In genomic region chr17:48407154-48407553, GRCm38 (mm10) we compare ENCODE assay signal across 9 mouse cellular contexts. TPM values are rescaled to one million over a fixed set of nuclear protein-coding genes. Genes with fewer than 3 reads are reported as not detected.
DNase-seq lines count a peak whose midpoint lies in the region; ATAC-seq lines count a peak whose summit lies in the region.
"Had no signal": no experiment of that assay in that cellular context is flagged by ENCODE, and none has a peak within 500 bp of the region (broad histone marks: within the 10 kb centered on the region; RNA-seq: fewer than 3 reads in every experiment).

No protein-coding gene starts in this region.

- H3K4me1 ChIP-seq in embryonic facial prominence, embryonic 14.5 days (ENCODE audit: control insufficient read depth, insufficient read depth, low read length) = peaks cover 20% of the 10 kb centered on the region
- peaks cover 49% of the 10 kb centered on the region for H3K4me1 ChIP-seq in liver, embryonic 16.5 days (ENCODE audit: control insufficient read depth, low read depth, low read length)

- no peak overlapping the region for H3K4me3 ChIP-seq in embryonic facial prominence, embryonic 14.5 days (ENCODE audit: low read depth, low read length)
- H3K4me3 ChIP-seq in liver, embryonic 16.5 days (ENCODE audit: low read depth, low read length) = peak overlapping the region; percentile 97

- no peak for ATAC-seq in embryonic facial prominence, embryonic 14.5 days (ENCODE audit: low read depth)
- ATAC-seq in liver, embryonic 16.5 days (ENCODE audit: low read depth) = no peak
- ATAC-seq in CD4-positive, CD25-positive, alpha-beta regulatory T cell, adult 4 months = no peak
- ATAC-seq: activated CD4-positive, CD25-positive, alpha-beta regulatory T cell, adult 4 months had no signal

- peak overlapping the region; percentile 74 for H3K4me2 ChIP-seq in embryonic facial prominence, embryonic 14.5 days (ENCODE audit: low read depth, low read length)
- peak overlapping the region; percentile 71 for H3K4me2 ChIP-seq in liver, embryonic 16.5 days (ENCODE audit: low read depth, low read length)

- peak; percentile 28 to 39 for DNase-seq in cerebellum, adult 18-20 months
- no peak for DNase-seq in cerebellum, postnatal 4 days (ENCODE audit: low spot score in 2 of 2)
- DNase-seq in left cerebral cortex, adult 11 months (ENCODE audit: low spot score) = peak; percentile 13
- DNase-seq in left cerebral cortex, adult 9 months (ENCODE audit: low spot score in 2 of 2) = no peak
- no peak for DNase-seq in embryonic facial prominence, embryonic 14.5 days (ENCODE audit: low spot score)
- DNase-seq in kidney, adult 8-10 months = no peak

- no peaks in the 10 kb centered on the region for H3K36me3 ChIP-seq in embryonic facial prominence, embryonic 14.5 days (ENCODE audit: control insufficient read depth, insufficient read depth, low read length)
- H3K36me3 ChIP-seq in liver, embryonic 16.5 days (ENCODE audit: control insufficient read depth, insufficient read depth) = peaks cover 5% of the 10 kb centered on the region; the same call in 1 of the 2 replicates

- no peak overlapping the region for H3K9ac ChIP-seq in embryonic facial prominence, embryonic 14.5 days (ENCODE audit: low read depth, low read length)
- peak overlapping the region; percentile 99; the same call in 1 of the 2 replicates for H3K9ac ChIP-seq in liver, embryonic 16.5 days (ENCODE audit: low read depth, low read length)

- H3K9me3 ChIP-seq in embryonic facial prominence, embryonic 14.5 days (ENCODE audit: control insufficient read depth, low read length) = no peaks in the 10 kb centered on the region
- no peaks in the 10 kb centered on the region for H3K9me3 ChIP-seq in liver, embryonic 16.5 days (replicated peaks; ENCODE audit: control insufficient read depth, low read length)

- 95% methylated on average over 4 of the region's 4 CpGs for WGBS in embryonic facial prominence, embryonic 14.5 days
- WGBS in liver, embryonic 16.5 days (ENCODE audit: insufficient replicate concordance) = 26% methylated on average over 4 of the region's 4 CpGs

- H3K27me3 ChIP-seq in embryonic facial prominence, embryonic 14.5 days (replicated peaks; ENCODE audit: control insufficient read depth, insufficient read depth, low read length) = no peaks in the 10 kb centered on the region
- H3K27me3 ChIP-seq in liver, embryonic 16.5 days (ENCODE audit: control insufficient read depth, insufficient read depth, low read depth, low read length) = no peaks in the 10 kb centered on the region

- H3K27ac ChIP-seq in embryonic facial prominence, embryonic 14.5 days (replicated peaks; ENCODE audit: low read depth, low read length) = no peak overlapping the region
- H3K27ac ChIP-seq in liver, embryonic 16.5 days (ENCODE audit: low read length) = peak overlapping the region; percentile 100

RNA-seq across cellular contexts. Expression of gene Nfya, which starts 2.6 kb away (rescaled TPM):
- polyA plus RNA-seq in embryonic facial prominence, embryonic 14.5 days (2014; fragmentation: Nextera tagmentation; extraction: Ambion mirVana) = 16.2 and 16.7 TPM in 2 replicates
- polyA plus RNA-seq in liver, embryonic 16.5 days (2015; fragmentation: Nextera tagmentation; extraction: Ambion mirVana) = 6.6 and 7.0 TPM in 2 replicates
- polyA plus RNA-seq in CD4-positive, CD25-positive, alpha-beta regulatory T cell, adult 4 months (2017; shearing (Covaris generic)) = 10 to 100 TPM; 11.3 to 13.3 TPM

RNA-seq across cellular contexts. Expression of gene Oard1, which starts 2.7 kb away (rescaled TPM):
- polyA plus RNA-seq in embryonic facial prominence, embryonic 14.5 days (2014; fragmentation: Nextera tagmentation; extraction: Ambion mirVana) = 38.1 and 45.7 TPM in 2 replicates
- 41.5 and 42.2 TPM in 2 replicates for polyA plus RNA-seq in liver, embryonic 16.5 days (2015; fragmentation: Nextera tagmentation; extraction: Ambion mirVana)
- polyA plus RNA-seq in CD4-positive, CD25-positive, alpha-beta regulatory T cell, adult 4 months (2017; shearing (Covaris generic)) = 10 to 100 TPM; 81.7 to 98.8 TPM

RNA-seq across cellular contexts. Expression of gene Apobec2, which starts 25.6 kb away (rescaled TPM):
- polyA plus RNA-seq in embryonic facial prominence, embryonic 14.5 days (2014; fragmentation: Nextera tagmentation; extraction: Ambion mirVana) = 73.2 and 104 TPM in 2 replicates
- polyA plus RNA-seq in liver, embryonic 16.5 days (2015; fragmentation: Nextera tagmentation; extraction: Ambion mirVana) = 2.5 and 4.3 TPM in 2 replicates
- polyA plus RNA-seq in CD4-positive, CD25-positive, alpha-beta regulatory T cell, adult 4 months (2017; shearing (Covaris generic)) = 1 to 10 TPM; 1.2 to 1.8 TPM

RNA-seq across cellular contexts. Expression of gene Tspo2, which starts 44.2 kb away (rescaled TPM):
- 2.6 and 2.9 TPM in 2 replicates for polyA plus RNA-seq in embryonic facial prominence, embryonic 14.5 days (2014; fragmentation: Nextera tagmentation; extraction: Ambion mirVana)
- 193 and 203 TPM in 2 replicates for polyA plus RNA-seq in liver, embryonic 16.5 days (2015; fragmentation: Nextera tagmentation; extraction: Ambion mirVana)
- not detected for polyA plus RNA-seq in CD4-positive, CD25-positive, alpha-beta regulatory T cell, adult 4 months (2017; shearing (Covaris generic))

RNA-seq across cellular contexts. Expression of gene Treml1, which starts 47.4 kb away (rescaled TPM):
- 0.50 and 1.1 TPM in 2 replicates for polyA plus RNA-seq in embryonic facial prominence, embryonic 14.5 days (2014; fragmentation: Nextera tagmentation; extraction: Ambion mirVana)
- polyA plus RNA-seq in liver, embryonic 16.5 days (2015; fragmentation: Nextera tagmentation; extraction: Ambion mirVana) = 14.5 and 15.3 TPM in 2 replicates
- not detected for polyA plus RNA-seq in CD4-positive, CD25-positive, alpha-beta regulatory T cell, adult 4 months (2017; shearing (Covaris generic))
- polyA plus RNA-seq: activated CD4-positive, CD25-positive, alpha-beta regulatory T cell, adult 4 months had no signal

Comparison
In these comparisons a context has a peak if more than half of its experiments do, and no peak if none do; other contexts are left out.
1. DNase-seq: peak in cerebellum, adult 18-20 months (2 of 2) and left cerebral cortex, adult 11 months (single experiment); none in cerebellum, postnatal 4 days (0 of 2), left cerebral cortex, adult 9 months (0 of 2), embryonic facial prominence, embryonic 14.5 days (single experiment) and kidney, adult 8-10 months (0 of 2).
2. RNA of gene Apobec2, which starts 25.6 kb away (polyA plus RNA-seq): 73.2 to 104 TPM in embryonic facial prominence, embryonic 14.5 days; 2.5 to 4.3 TPM in liver, embryonic 16.5 days and 1.2 to 1.8 TPM in CD4-positive, CD25-positive, alpha-beta regulatory T cell, adult 4 months; every median in the first group is over 10 times any median in the second.